Mouse (Mus musculus): ENCODE data around the gene Cdr2l. TPM values are rescaled to one million over a fixed set of nuclear protein-coding genes. Genes with fewer than 3 reads are reported as not detected.

Cdr2l gene
- polyA plus RNA-seq, 1 experiment from 2014 or later: 12.3 TPM

- Histone ChIP-seq H3K27me3 (replicated peaks; ENCODE audit: control insufficient read depth, insufficient read depth, low read length) (peaks cover 47% of the 10 kb centered on the region), H3K27ac (replicated peaks; ENCODE audit: low read depth, low read length) (no peak overlapping the region), H3K4me2 (ENCODE audit: low read depth, low read length) (peak overlapping the region; percentile 79; the same call in 1 of the 2 replicates), H3K36me3 (ENCODE audit: control insufficient read depth, insufficient read depth, low read length) (no peaks in the 10 kb centered on the region), H3K9ac (ENCODE audit: low read depth, low read length) (no peak overlapping the region), H3K9me3 (ENCODE audit: control insufficient read depth, low read length) (no peaks in the 10 kb centered on the region), H3K4me1 (ENCODE audit: control insufficient read depth, insufficient read depth, low read length) (peaks cover 12% of the 10 kb centered on the region; the same call in 1 of the 2 replicates), H3K4me3 (ENCODE audit: low read depth, low read length) (peak overlapping the region; percentile 46; the same call in 1 of the 2 replicates)
- 35% methylated on average over 7 of the region's 7 CpGs for WGBS
- peak; percentile 27; the same call in 1 of the 2 replicates for ATAC-seq (ENCODE audit: low read depth)
- DNase-seq (ENCODE audit: low spot score): no peak
Observed at GRCm38 (mm10) chr11:115366039-115366705, 15.5 kb upstream of the Cdr2l start.

GRCm38 (mm10) chr11:115366706-115367394 lies 14.9 kb upstream of the Cdr2l start:
- ATAC-seq (ENCODE audit: low read depth): peak; percentile 38; the same call in 1 of the 2 replicates
- Histone ChIP-seq H3K36me3 (ENCODE audit: control insufficient read depth, insufficient read depth, low read length) (no peaks in the 10 kb centered on the region), H3K4me3 (ENCODE audit: low read depth, low read length) (peak overlapping the region; percentile 46), H3K4me2 (ENCODE audit: low read depth, low read length) (peak overlapping the region; percentile 79), H3K27ac (replicated peaks; ENCODE audit: low read depth, low read length) (no peak overlapping the region), H3K27me3 (replicated peaks; ENCODE audit: control insufficient read depth, insufficient read depth, low read length) (peaks cover 47% of the 10 kb centered on the region), H3K9me3 (ENCODE audit: control insufficient read depth, low read length) (no peaks in the 10 kb centered on the region), H3K4me1 (ENCODE audit: control insufficient read depth, insufficient read depth, low read length) (peaks cover 12% of the 10 kb centered on the region; the same call in 1 of the 2 replicates), H3K9ac (ENCODE audit: low read depth, low read length) (peak overlapping the region; percentile 62)
- DNase-seq (ENCODE audit: low spot score): no peak
- 3% methylated on average over 20 of the region's 28 CpGs for WGBS

- ATAC-seq (ENCODE audit: low read depth) (peak; percentile 68), DNase-seq (ENCODE audit: low spot score) (peak; percentile 86)
- Histone ChIP-seq H3K9me3 (ENCODE audit: control insufficient read depth, low read length) (no peaks in the 10 kb centered on the region), H3K27me3 (replicated peaks; ENCODE audit: control insufficient read depth, insufficient read depth, low read length) (peaks cover 47% of the 10 kb centered on the region), H3K27ac (replicated peaks; ENCODE audit: low read depth, low read length) (no peak within 1 kb of the TSS), H3K4me3 (ENCODE audit: low read depth, low read length) (peak within 1 kb of the TSS; percentile 46), H3K4me1 (ENCODE audit: control insufficient read depth, insufficient read depth, low read length) (peaks cover 12% of the 10 kb centered on the region; the same call in 1 of the 2 replicates), H3K9ac (ENCODE audit: low read depth, low read length) (peak within 1 kb of the TSS; percentile 62), H3K4me2 (ENCODE audit: low read depth, low read length) (peak within 1 kb of the TSS; percentile 79), H3K36me3 (ENCODE audit: control insufficient read depth, insufficient read depth, low read length) (no peaks in the 10 kb centered on the region)
- 1% methylated on average over 14 of the region's 39 CpGs for WGBS
Observed at GRCm38 (mm10) chr11:115367395-115367944, 14.2 kb upstream of the Cdr2l start, which contains the start of gene Hid1. Hid1 (minus strand) TSS chr11:115367756.

- Histone ChIP-seq H3K4me3 (ENCODE audit: low read depth, low read length) (no peak overlapping the region), H3K4me2 (ENCODE audit: low read depth, low read length) (no peak overlapping the region)
- ATAC-seq (ENCODE audit: low read depth): no peak
Observed at GRCm38 (mm10) chr11:115370368-115370767, 11.3 kb upstream of the Cdr2l start.

GRCm38 (mm10) chr11:115371354-115371753 lies 10.4 kb upstream of the Cdr2l start:
- DNase-seq (ENCODE audit: low spot score) (no peak), ATAC-seq (ENCODE audit: low read depth) (no peak)
- Histone ChIP-seq H3K4me3 (ENCODE audit: low read depth, low read length) (no peak overlapping the region), H3K27me3 (replicated peaks; ENCODE audit: control insufficient read depth, insufficient read depth, low read length) (peaks cover 63% of the 10 kb centered on the region), H3K4me2 (ENCODE audit: low read depth, low read length) (no peak overlapping the region), H3K27ac (replicated peaks; ENCODE audit: low read depth, low read length) (no peak overlapping the region), H3K4me1 (ENCODE audit: control insufficient read depth, insufficient read depth, low read length) (peaks cover 16% of the 10 kb centered on the region; the same call in 1 of the 2 replicates), H3K36me3 (ENCODE audit: control insufficient read depth, insufficient read depth, low read length) (no peaks in the 10 kb centered on the region), H3K9me3 (ENCODE audit: control insufficient read depth, low read length) (no peaks in the 10 kb centered on the region), H3K9ac (ENCODE audit: low read depth, low read length) (no peak overlapping the region; the same call in 1 of the 2 replicates)
- WGBS: 64% methylated on average over 8 of the region's 8 CpGs

More at GRCm38 (mm10) chr11:115370368-115370767, 11.3 kb upstream of the Cdr2l start:
- Histone ChIP-seq H3K4me1 (ENCODE audit: control insufficient read depth, insufficient read depth, low read length) (peaks cover 18% of the 10 kb centered on the region; the same call in 1 of the 2 replicates), H3K36me3 (ENCODE audit: control insufficient read depth, insufficient read depth, low read length) (no peaks in the 10 kb centered on the region), H3K9me3 (ENCODE audit: control insufficient read depth, low read length) (no peaks in the 10 kb centered on the region), H3K27me3 (replicated peaks; ENCODE audit: control insufficient read depth, insufficient read depth, low read length) (peaks cover 64% of the 10 kb centered on the region), H3K27ac (replicated peaks; ENCODE audit: low read depth, low read length) (no peak overlapping the region), H3K9ac (ENCODE audit: low read depth, low read length) (no peak overlapping the region)
- WGBS: 61% methylated on average over 7 of the region's 7 CpGs
- DNase-seq (ENCODE audit: low spot score): no peak

- ATAC-seq (ENCODE audit: low read depth) (no peak), DNase-seq (ENCODE audit: low spot score) (no peak)
- Histone ChIP-seq H3K27me3 (replicated peaks; ENCODE audit: control insufficient read depth, insufficient read depth, low read length) (peaks cover 57% of the 10 kb centered on the region), H3K9me3 (ENCODE audit: control insufficient read depth, low read length) (no peaks in the 10 kb centered on the region), H3K36me3 (ENCODE audit: control insufficient read depth, insufficient read depth, low read length) (no peaks in the 10 kb centered on the region), H3K4me2 (ENCODE audit: low read depth, low read length) (no peak overlapping the region), H3K4me1 (ENCODE audit: control insufficient read depth, insufficient read depth, low read length) (peaks cover 13% of the 10 kb centered on the region; the same call in 1 of the 2 replicates), H3K4me3 (ENCODE audit: low read depth, low read length) (no peak overlapping the region), H3K27ac (replicated peaks; ENCODE audit: low read depth, low read length) (no peak overlapping the region), H3K9ac (ENCODE audit: low read depth, low read length) (no peak overlapping the region)
- WGBS: 62% methylated on average over 1 of the region's 1 CpGs
Observed at GRCm38 (mm10) chr11:115372015-115372414, 9.7 kb upstream of the Cdr2l start.

GRCm38 (mm10) chr11:115372737-115373136 lies 9.0 kb upstream of the Cdr2l start:
- Histone ChIP-seq H3K4me3 (ENCODE audit: low read depth, low read length) (no peak overlapping the region), H3K27me3 (replicated peaks; ENCODE audit: control insufficient read depth, insufficient read depth, low read length) (peaks cover 50% of the 10 kb centered on the region), H3K9ac (ENCODE audit: low read depth, low read length) (no peak overlapping the region), H3K4me2 (ENCODE audit: low read depth, low read length) (no peak overlapping the region), H3K36me3 (ENCODE audit: control insufficient read depth, insufficient read depth, low read length) (no peaks in the 10 kb centered on the region), H3K4me1 (ENCODE audit: control insufficient read depth, insufficient read depth, low read length) (peaks cover 7% of the 10 kb centered on the region; the same call in 1 of the 2 replicates), H3K27ac (replicated peaks; ENCODE audit: low read depth, low read length) (no peak overlapping the region), H3K9me3 (ENCODE audit: control insufficient read depth, low read length) (no peaks in the 10 kb centered on the region)
- WGBS: 56% methylated on average over 2 of the region's 2 CpGs
- ATAC-seq (ENCODE audit: low read depth) (no peak), DNase-seq (ENCODE audit: low spot score) (no peak)

- DNase-seq (ENCODE audit: low spot score): peak; percentile 53
- ATAC-seq (ENCODE audit: low read depth): peak; percentile 68
- H3K27me3 ChIP-seq (replicated peaks; ENCODE audit: control insufficient read depth, insufficient read depth, low read length): peaks cover 40% of the 10 kb centered on the region
Observed at GRCm38 (mm10) chr11:115373805-115374694, 7.7 kb upstream of the Cdr2l start.

More at GRCm38 (mm10) chr11:115373805-115374694, 7.7 kb upstream of the Cdr2l start:
- Histone ChIP-seq H3K27ac (replicated peaks; ENCODE audit: low read depth, low read length) (no peak overlapping the region), H3K4me3 (ENCODE audit: low read depth, low read length) (peak overlapping the region; percentile 37), H3K9ac (ENCODE audit: low read depth, low read length) (peak overlapping the region; percentile 59), H3K4me2 (ENCODE audit: low read depth, low read length) (peak overlapping the region; percentile 72), H3K4me1 (ENCODE audit: control insufficient read depth, insufficient read depth, low read length) (peaks cover 6% of the 10 kb centered on the region; the same call in 1 of the 2 replicates), H3K9me3 (ENCODE audit: control insufficient read depth, low read length) (no peaks in the 10 kb centered on the region), H3K36me3 (ENCODE audit: control insufficient read depth, insufficient read depth, low read length) (no peaks in the 10 kb centered on the region)
- 2% methylated on average over 26 of the region's 30 CpGs for WGBS

Measured in embryonic facial prominence, embryonic 14.5 days (tissue).